Mouse (Mus musculus): ENCODE data around the gene Ensa.

DNA sequence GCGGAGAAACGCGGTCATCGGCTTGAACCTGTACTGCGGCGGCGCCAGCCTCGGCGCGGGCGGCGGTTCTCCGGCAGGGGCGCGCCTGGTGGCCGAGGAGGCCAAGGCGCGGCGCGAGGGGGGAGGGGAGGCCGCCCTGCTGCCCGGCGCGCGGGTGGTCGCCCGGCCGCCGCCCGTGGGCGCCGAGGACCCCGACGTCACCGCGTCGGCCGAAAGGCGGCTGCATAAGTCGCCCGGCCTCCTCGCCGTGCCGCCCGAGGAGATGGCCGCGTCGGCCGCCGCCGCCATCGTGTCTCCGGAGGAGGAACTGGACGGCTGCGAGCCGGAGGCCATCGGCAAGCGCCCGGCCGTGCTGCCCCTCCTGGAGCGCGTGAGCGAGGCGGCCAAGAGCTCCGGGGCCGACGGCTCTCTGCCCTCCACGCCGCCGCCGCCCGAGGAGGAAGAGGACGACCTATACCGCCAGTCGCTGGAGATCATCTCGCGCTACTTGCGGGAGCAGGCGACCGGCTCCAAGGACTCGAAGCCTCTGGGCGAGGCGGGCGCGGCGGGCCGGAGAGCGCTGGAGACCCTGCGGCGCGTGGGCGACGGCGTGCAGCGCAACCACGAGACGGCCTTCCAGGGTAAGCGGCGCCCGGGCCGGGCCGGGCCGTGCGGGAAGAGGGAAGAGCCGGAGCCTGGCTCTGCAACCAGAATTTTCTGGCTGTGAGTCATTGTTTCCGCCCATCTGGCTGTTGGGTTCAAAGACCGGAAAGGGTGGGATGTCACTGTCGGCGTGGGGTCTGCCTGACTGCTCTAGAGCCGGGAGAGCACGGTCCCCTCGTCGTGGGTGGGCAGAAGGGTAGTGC is 34.3 kb downstream of the Ensa start:
- TF ChIP-seq CTCF (IDR thresholded peaks at IDR 0.05; ENCODE audit: control insufficient read depth, insufficient read depth, insufficient replicate concordance, low read depth, low read length) (no peak), POLR2A (IDR thresholded peaks at IDR 0.05; ENCODE audit: control insufficient read depth, low read depth, low read length) (no peak; the same call in 1 of the 2 replicates)
